Mouse (Mus musculus): ENCODE measurements around the gene Sncb. TPM values are rescaled to one million over a fixed set of nuclear protein-coding genes. Genes with fewer than 3 reads are reported as not detected.

Gene Sncb
- polyA plus RNA-seq, 1 experiment from 2014 or later = 2.9 TPM

GRCm38 (mm10) chr13:54753733-54754132 is 12.7 kb downstream of the Sncb start:
- Histone ChIP-seq H3K4me3 (no peak overlapping the region), H3K27ac (no peak overlapping the region), H3K36me3 (no peaks in the 10 kb centered on the region), H3K4me1 (peaks cover 42% of the 10 kb centered on the region), H3K27me3 (peaks cover 46% of the 10 kb centered on the region), H3K4me2 (replicated peaks) (no peak overlapping the region), H3K9ac (no peak overlapping the region), H3K9me3 (replicated peaks) (no peaks in the 10 kb centered on the region)
- ATAC-seq (ENCODE audit: low FRiP score) = no peak
- WGBS = 65% methylated on average over 6 of the region's 6 CpGs

GRCm38 (mm10) chr13:54752656-54753055 is 13.7 kb downstream of the Sncb start:
- H3K27ac ChIP-seq = no peak overlapping the region
- peaks cover 44% of the 10 kb centered on the region for H3K4me1 ChIP-seq
- no peak for ATAC-seq (ENCODE audit: low FRiP score)
- 73% methylated on average over 10 of the region's 10 CpGs for WGBS
- H3K4me3 ChIP-seq = no peak overlapping the region
- peaks cover 57% of the 10 kb centered on the region for H3K27me3 ChIP-seq
- H3K36me3 ChIP-seq = no peaks in the 10 kb centered on the region
- no peak overlapping the region for H3K4me2 ChIP-seq (replicated peaks)
- no peak overlapping the region for H3K9ac ChIP-seq
- no peaks in the 10 kb centered on the region for H3K9me3 ChIP-seq (replicated peaks)

- no peaks in the 10 kb centered on the region for H3K9me3 ChIP-seq (replicated peaks)
- no peak for ATAC-seq (ENCODE audit: low FRiP score)
- no peak overlapping the region for H3K4me2 ChIP-seq (replicated peaks)
- peaks cover 56% of the 10 kb centered on the region for H3K4me1 ChIP-seq
- H3K27me3 ChIP-seq = peaks cover 47% of the 10 kb centered on the region
- H3K9ac ChIP-seq = no peak overlapping the region
- H3K4me3 ChIP-seq = no peak overlapping the region
- H3K36me3 ChIP-seq = no peaks in the 10 kb centered on the region
- no peak overlapping the region for H3K27ac ChIP-seq
- 2% methylated on average over 8 of the region's 8 CpGs for WGBS
These were observed 15.7 kb downstream of the Sncb start for GRCm38 (mm10) chr13:54750699-54751098.

GRCm38 (mm10) chr13:54749864-54750411 is 16.5 kb downstream of the Sncb start, which contains the start of gene Gprin1:
Gprin1 (minus strand) TSS chr13:54749874.
- peaks cover 41% of the 10 kb centered on the region for H3K27me3 ChIP-seq
- peaks cover 54% of the 10 kb centered on the region for H3K4me1 ChIP-seq
- H3K36me3 ChIP-seq = no peaks in the 10 kb centered on the region
- peak within 1 kb of the TSS; percentile 74 for H3K4me3 ChIP-seq
- 4% methylated on average over 29 of the region's 29 CpGs for WGBS
- peak within 1 kb of the TSS; percentile 86 for H3K9ac ChIP-seq
- H3K4me2 ChIP-seq (replicated peaks) = peak within 1 kb of the TSS; percentile 74
- peak within 1 kb of the TSS; percentile 93 for H3K27ac ChIP-seq
- peak; percentile 78 for ATAC-seq (ENCODE audit: low FRiP score)
- no peaks in the 10 kb centered on the region for H3K9me3 ChIP-seq (replicated peaks)

- Histone ChIP-seq H3K36me3 (no peaks in the 10 kb centered on the region), H3K4me3 (peak overlapping the region; percentile 74), H3K27ac (peak overlapping the region; percentile 93), H3K4me2 (replicated peaks) (peak overlapping the region; percentile 74), H3K9ac (peak overlapping the region; percentile 86), H3K27me3 (peaks cover 38% of the 10 kb centered on the region), H3K9me3 (replicated peaks) (no peaks in the 10 kb centered on the region), H3K4me1 (peaks cover 49% of the 10 kb centered on the region)
- 2% methylated on average over 64 of the region's 100 CpGs for WGBS
- peak; percentile 90 for ATAC-seq (ENCODE audit: low FRiP score)
These were observed 17.1 kb downstream of the Sncb start for GRCm38 (mm10) chr13:54749061-54749863.

GRCm38 (mm10) chr13:54748721-54749060 is 17.7 kb downstream of the Sncb start:
- peaks cover 38% of the 10 kb centered on the region for H3K27me3 ChIP-seq
- peak overlapping the region; percentile 74 for H3K4me2 ChIP-seq (replicated peaks)
- peak; percentile 42 for ATAC-seq (ENCODE audit: low FRiP score)
- 42% methylated on average over 10 of the region's 10 CpGs for WGBS
- peak overlapping the region; percentile 86 for H3K9ac ChIP-seq
- peaks cover 43% of the 10 kb centered on the region for H3K4me1 ChIP-seq
- peak overlapping the region; percentile 93 for H3K27ac ChIP-seq
- H3K9me3 ChIP-seq (replicated peaks) = no peaks in the 10 kb centered on the region
- H3K36me3 ChIP-seq = no peaks in the 10 kb centered on the region
- H3K4me3 ChIP-seq = peak overlapping the region; percentile 74

- Histone ChIP-seq H3K36me3 (no peaks in the 10 kb centered on the region), H3K4me3 (peak overlapping the region; percentile 74), H3K4me1 (peaks cover 42% of the 10 kb centered on the region), H3K27me3 (peaks cover 36% of the 10 kb centered on the region), H3K4me2 (replicated peaks) (peak overlapping the region; percentile 74), H3K9ac (peak overlapping the region; percentile 86), H3K9me3 (replicated peaks) (no peaks in the 10 kb centered on the region), H3K27ac (peak overlapping the region; percentile 23; the same call in 1 of the 2 replicates)
- WGBS = 87% methylated on average over 8 of the region's 8 CpGs
- no peak for ATAC-seq (ENCODE audit: low FRiP score)
These were observed 18.2 kb downstream of the Sncb start for GRCm38 (mm10) chr13:54748190-54748589.

- Histone ChIP-seq H3K4me1 (peaks cover 42% of the 10 kb centered on the region), H3K27ac (no peak overlapping the region), H3K27me3 (peaks cover 24% of the 10 kb centered on the region), H3K36me3 (no peaks in the 10 kb centered on the region), H3K9ac (no peak overlapping the region), H3K4me2 (replicated peaks) (peak overlapping the region; percentile 74), H3K9me3 (replicated peaks) (no peaks in the 10 kb centered on the region), H3K4me3 (no peak overlapping the region)
- ATAC-seq (ENCODE audit: low FRiP score) = no peak
- WGBS = 40% methylated on average over 10 of the region's 10 CpGs
These were observed 19.5 kb downstream of the Sncb start for GRCm38 (mm10) chr13:54746896-54747295.

- Histone ChIP-seq H3K9me3 (replicated peaks) (no peaks in the 10 kb centered on the region), H3K4me2 (replicated peaks) (peak overlapping the region; percentile 74; the same call in 1 of the 2 replicates), H3K36me3 (no peaks in the 10 kb centered on the region), H3K27ac (no peak overlapping the region), H3K9ac (no peak overlapping the region), H3K4me3 (no peak overlapping the region), H3K27me3 (peaks cover 16% of the 10 kb centered on the region), H3K4me1 (peaks cover 47% of the 10 kb centered on the region)
- no peak for ATAC-seq (ENCODE audit: low FRiP score)
- 45% methylated on average over 6 of the region's 6 CpGs for WGBS
These were observed 20.3 kb downstream of the Sncb start for GRCm38 (mm10) chr13:54746110-54746509.

GRCm38 (mm10) chr13:54738213-54738601 is 28.2 kb downstream of the Sncb start:
- Histone ChIP-seq H3K4me2 (replicated peaks) (peak overlapping the region; percentile 48), H3K27me3 (peaks cover 50% of the 10 kb centered on the region), H3K36me3 (peaks cover 43% of the 10 kb centered on the region), H3K4me1 (peaks cover 18% of the 10 kb centered on the region), H3K9ac (peak overlapping the region; percentile 48), H3K9me3 (replicated peaks) (no peaks in the 10 kb centered on the region), H3K27ac (no peak overlapping the region), H3K4me3 (peak overlapping the region; percentile 33)
- 4% methylated on average over 34 of the region's 34 CpGs for WGBS
- ATAC-seq (ENCODE audit: low FRiP score) = no peak

GRCm38 (mm10) chr13:54737488-54738212 is 28.7 kb downstream of the Sncb start:
- Histone ChIP-seq H3K9me3 (replicated peaks) (no peaks in the 10 kb centered on the region), H3K36me3 (peaks cover 43% of the 10 kb centered on the region), H3K4me3 (peak overlapping the region; percentile 33), H3K4me2 (replicated peaks) (peak overlapping the region; percentile 48), H3K27me3 (peaks cover 50% of the 10 kb centered on the region), H3K4me1 (peaks cover 18% of the 10 kb centered on the region), H3K27ac (no peak overlapping the region), H3K9ac (peak overlapping the region; percentile 48)
- ATAC-seq (ENCODE audit: low FRiP score) = peak; percentile 56; the same call in 1 of the 2 replicates
- 1% methylated on average over 66 of the region's 87 CpGs for WGBS

- 26% methylated on average over 3 of the region's 3 CpGs for WGBS
These were observed 29.5 kb downstream of the Sncb start for GRCm38 (mm10) chr13:54736931-54737330.

More at GRCm38 (mm10) chr13:54736931-54737330, 29.5 kb downstream of the Sncb start:
- peak overlapping the region; percentile 48; the same call in 1 of the 2 replicates for H3K4me2 ChIP-seq (replicated peaks)
- H3K9me3 ChIP-seq (replicated peaks) = no peaks in the 10 kb centered on the region
- peaks cover 43% of the 10 kb centered on the region for H3K36me3 ChIP-seq
- H3K4me1 ChIP-seq = peaks cover 18% of the 10 kb centered on the region
- H3K27me3 ChIP-seq = peaks cover 50% of the 10 kb centered on the region
- no peak; the same call in 1 of the 2 replicates for ATAC-seq (ENCODE audit: low FRiP score)
- no peak overlapping the region for H3K4me3 ChIP-seq
- H3K9ac ChIP-seq = no peak overlapping the region
- H3K27ac ChIP-seq = no peak overlapping the region
